Mouse (Mus musculus): ENCODE measurements at regions not wholly inside any gene's neighbourhood (a gene's known extent, or its start where the extent isn't known, plus 50 kb on each side); places are given as distances from the start of the nearest gene placed in this dataset.

GRCm38 (mm10) chr5:61495226-61495625 lies 313.4 kb upstream of the G6pd2 start:
- DNase-seq (ENCODE audit: low spot score), result peak; percentile 8

GRCm38 (mm10) chr5:61507406-61507805 lies 301.2 kb upstream of the G6pd2 start:
- DNase-seq (ENCODE audit: low spot score), result no peak

- no peak for DNase-seq (ENCODE audit: low spot score)
Measured at GRCm38 (mm10) chr5:61540502-61540901, 268.1 kb upstream of the G6pd2 start.

GRCm38 (mm10) chr5:61546632-61547492 lies 261.8 kb upstream of the G6pd2 start:
- DNase-seq (ENCODE audit: low spot score), result no peak

GRCm38 (mm10) chr5:61553526-61553925 lies 255.1 kb upstream of the G6pd2 start:
- DNase-seq (ENCODE audit: low spot score), result peak; percentile 56

All from retina, embryonic 14.5 days (tissue).